Mouse (Mus musculus) ovary, postnatal 14 days (tissue): ENCODE data around the gene E330014E10Rik.
"Not testable (repeated sequence)": the region's sequence is repeated elsewhere in the genome, so short reads cannot be mapped to it uniquely, and the experiment has no call there.

ENCODE experiments used
- DNase-seq: peaks from one replicate; pipeline ENCODE4 v3.0.0; 2022; ENCODE audit warnings: low spot score

Gene E330014E10Rik

GRCm38 (mm10) chr5:95775690-95776089 lies at the start of gene E330014E10Rik:
Gene E330014E10Rik (plus strand): TSS chr5:95775990.
- not testable (repeated sequence) for DNase-seq

- DNase-seq: not testable (repeated sequence)
Measured at GRCm38 (mm10) chr5:95736073-95736472, 39.7 kb upstream of the E330014E10Rik start, which contains the start of gene Gm7978. Gene Gm7978 (minus strand): TSS chr5:95736173.

DNA sequence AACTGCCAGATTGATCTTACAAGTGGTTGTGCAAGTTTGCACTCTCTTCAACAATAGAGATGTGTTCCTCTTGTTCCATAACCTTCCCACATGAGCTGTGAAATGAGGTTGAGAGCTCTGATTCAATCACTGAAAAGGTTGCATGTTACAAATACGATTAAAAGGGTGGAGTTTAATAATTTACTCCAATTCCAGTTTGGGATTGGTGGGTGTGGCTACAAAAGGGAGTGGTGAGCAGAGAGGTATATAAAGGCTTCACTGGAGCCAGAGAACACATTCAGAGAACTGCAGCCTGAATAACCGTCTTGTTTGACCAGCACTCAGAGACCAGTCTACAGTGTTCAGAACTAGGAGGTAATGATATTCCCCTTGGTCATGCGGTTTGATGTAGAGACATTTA lies 34.1 kb upstream of the E330014E10Rik start, which contains the start of gene Gm7982:
Gene Gm7982, plus strand, starts transcription at position 301 of the 400 bp plus-strand sequence.
- DNase-seq: not testable (repeated sequence)

DNA sequence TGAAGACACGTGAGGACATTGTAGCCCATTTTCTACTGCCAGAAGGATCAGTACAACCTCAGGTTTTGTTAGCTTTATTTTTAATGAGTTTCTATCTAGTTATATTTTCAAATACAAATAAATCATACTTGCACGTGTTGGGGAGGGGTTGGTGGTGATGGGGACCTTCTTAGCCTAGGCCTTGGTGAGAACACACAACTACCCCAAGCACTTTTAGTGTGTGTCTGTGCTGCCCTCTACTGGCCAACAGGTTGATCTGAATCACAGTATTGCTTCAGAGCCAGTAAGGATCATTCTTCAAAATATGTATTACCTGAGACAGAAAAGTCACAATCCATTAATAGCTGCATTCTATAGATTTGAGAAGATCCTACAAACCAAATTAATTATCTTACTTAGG lies 35.1 kb downstream of the E330014E10Rik start:
- DNase-seq: not testable (repeated sequence)

GRCm38 (mm10) chr5:95836580-95836979 lies 60.8 kb downstream of the E330014E10Rik start:
- DNase-seq: no peak

DNA sequence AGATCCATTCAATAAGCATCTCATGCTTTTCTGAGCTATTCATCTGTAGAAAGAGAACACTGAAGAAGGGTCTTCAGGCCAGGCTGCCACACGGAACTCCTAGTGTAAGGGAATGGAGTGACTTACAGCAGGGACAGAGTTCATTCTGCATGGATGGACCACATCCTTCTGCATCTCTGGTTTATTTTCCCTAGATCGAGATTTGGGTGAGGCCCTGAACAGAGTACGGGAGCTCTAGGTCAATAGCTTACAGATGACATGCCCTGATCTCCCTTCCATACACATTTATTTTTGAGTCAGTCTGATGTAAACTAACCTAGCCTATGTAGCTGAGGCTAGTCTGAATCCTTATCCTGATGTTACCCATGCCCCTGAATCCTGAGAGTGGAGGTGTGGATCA lies 78.2 kb downstream of the E330014E10Rik start:
- DNase-seq: no peak
